Mouse (Mus musculus) liver, embryonic 14.5 days (tissue): ENCODE results near the gene Guca2a. TPM values are rescaled to one million over a fixed set of nuclear protein-coding genes. Genes with fewer than 3 reads are reported as not detected.
A peak's percentile ranks its signal among the peaks of the same experiment; 100 is the strongest.

Experiments used
- ATAC-seq: fragments of 200-750 bp; cut with Nextera tagmentation; 2 replicates; pipeline ENCODE4 v1.8.0; 2017; ENCODE audit warnings: moderate number of reproducible peaks, mild to moderate bottlenecking, moderate library complexity; ENCODE audit not compliant: insufficient read depth
- DNase-seq, 3 experiments: peaks; one replicate each; pipeline ENCODE4 v3.0.0-alpha.2; 2012 to 2013; ENCODE audit warnings: low read depth in 3 of 3, low spot score in 3 of 3
- H3K27ac ChIP-seq: fragments of 300-500 bp; sonication (generic); 2 replicates; pipeline ENCODE4 v1.5.1; 2014; ENCODE audit warnings: moderate library complexity, mild to moderate bottlenecking, control low read depth, inconsistent platforms
- H3K27me3 ChIP-seq: fragments of 300-500 bp; sonication (generic); 2 replicates; pipeline ENCODE4 v1.6.1; 2014; ENCODE audit warnings: mild to moderate bottlenecking, low read length, moderate library complexity; ENCODE audit not compliant: control insufficient read depth, insufficient read depth
- H3K36me3 ChIP-seq: fragments of 300-500 bp; sonication (generic); replicated peaks from 2 replicates; pipeline ENCODE4 v1.6.1; 2014; ENCODE audit warnings: low read depth; ENCODE audit not compliant: control insufficient read depth, insufficient read depth
- H3K4me1 ChIP-seq, 2 experiments: fragments of 200-500 bp in 1 of 2; fragments of 300-500 bp in 1 of 2; sonication (generic) in 1 of 2; replicated peaks; 2 replicates each; pipeline ENCODE4 v1.6.1; 2012 to 2014; ENCODE audit warnings: antibody characterized with exemption in 1 of 2, inconsistent platforms in 1 of 2, low read length in 1 of 2; ENCODE audit not compliant: control insufficient read depth in 2 of 2, insufficient read depth in 2 of 2
- H3K4me2 ChIP-seq: fragments of 300-500 bp; sonication (generic); 2 replicates; pipeline ENCODE4 v1.6.1; 2014; ENCODE audit warnings: low read depth, mild to moderate bottlenecking, control low read depth, moderate library complexity
- H3K4me3 ChIP-seq, 2 experiments: fragments of 200-500 bp in 1 of 2; fragments of 300-500 bp in 1 of 2; sonication (generic) in 1 of 2; 2 replicates each; pipeline ENCODE4 v1.5.1; 2012 to 2014; ENCODE audit warnings: low read depth in 2 of 2, low read length in 2 of 2, mild to moderate bottlenecking in 2 of 2, control low read depth in 1 of 2, inconsistent platforms in 1 of 2, moderate library complexity in 1 of 2; ENCODE audit not compliant: insufficient read depth in 1 of 2
- H3K9ac ChIP-seq: fragments of 300-500 bp; sonication (generic); replicated peaks from 2 replicates; pipeline ENCODE4 v1.6.1; 2014; ENCODE audit warnings: mild to moderate bottlenecking, control low read depth, moderate library complexity
- H3K9me3 ChIP-seq: fragments of 300-500 bp; sonication (generic); 2 replicates; pipeline ENCODE4 v1.6.1; 2016; ENCODE audit warnings: low read length, mixed read lengths; ENCODE audit not compliant: control insufficient read depth
- CTCF ChIP-seq: IDR thresholded peaks from 2 replicates; pipeline ENCODE4 v1.5.1; 2016; ENCODE audit warnings: antibody characterized with exemption, low read depth, control low read depth
- EP300 ChIP-seq: IDR thresholded peaks from 2 replicates; pipeline ENCODE4 v1.6.1; 2016; ENCODE audit warnings: antibody characterized with exemption, low read depth
- WGBS: fragments of 180-500 bp; shearing (Covaris S2); extraction: QIAGEN DNeasy Blood & Tissue Kit; methylation state at CpG from one replicate; pipeline ENCODE4 v1.1.7; 2014; ENCODE audit not compliant: insufficient replicate concordance; 5-methylcytosine and 5-hydroxymethylcytosine counted together
- polyA plus RNA-seq, 2 experiments: library from polyadenylated mRNA; depleted of rRNA in 1 of 2; stranded (reverse) in 1 of 2; unstranded in 1 of 2; fragments of >200 nt; fragmentation: Nextera tagmentation in 1 of 2; extraction: Ambion mirVana in 1 of 2; gene quantifications; 2 replicates each; pipeline versions ENCODE4 v1.2.1 to v1.2.3; 2012 to 2014

The Guca2a gene
- polyA plus RNA-seq, 2 experiments, result not detected

- no peak overlapping the region for H3K9ac ChIP-seq
- no peak overlapping the region for H3K27ac ChIP-seq
- WGBS, result 94% methylated on average over 14 of the region's 14 CpGs
- no peaks in the 10 kb centered on the region for H3K27me3 ChIP-seq
- TF ChIP-seq CTCF, result no peak
- DNase-seq (no peak), ATAC-seq (no peak)
- no peaks in the 10 kb centered on the region for H3K4me1 ChIP-seq
- H3K36me3 ChIP-seq, result no peaks in the 10 kb centered on the region
- no peaks in the 10 kb centered on the region for H3K9me3 ChIP-seq
- no peak overlapping the region for H3K4me2 ChIP-seq
- H3K4me3 ChIP-seq, result no peak overlapping the region
Measured at GRCm38 (mm10) chr4:119594331-119594730, 43.2 kb upstream of the Guca2a start.

GRCm38 (mm10) chr4:119599605-119600004 is 37.9 kb upstream of the Guca2a start:
- H3K36me3 ChIP-seq, result no peaks in the 10 kb centered on the region
- H3K4me3 ChIP-seq, result no peak overlapping the region
- WGBS, result 21% methylated on average over 1 of the region's 1 CpGs
- H3K9me3 ChIP-seq, result no peaks in the 10 kb centered on the region
- H3K4me1 ChIP-seq, result 0 out of 4 replicates have a peak, but pooled peaks cover 0 to 2% of the 10 kb centered on the region in 2 experiments
- H3K27ac ChIP-seq, result no peak overlapping the region
- no peak overlapping the region for H3K9ac ChIP-seq
- DNase-seq, result no peak
- TF ChIP-seq EP300 (no peak), CTCF (no peak)
- no peak for ATAC-seq
- H3K4me2 ChIP-seq, result no peak overlapping the region
- H3K27me3 ChIP-seq, result no peaks in the 10 kb centered on the region

DNA sequence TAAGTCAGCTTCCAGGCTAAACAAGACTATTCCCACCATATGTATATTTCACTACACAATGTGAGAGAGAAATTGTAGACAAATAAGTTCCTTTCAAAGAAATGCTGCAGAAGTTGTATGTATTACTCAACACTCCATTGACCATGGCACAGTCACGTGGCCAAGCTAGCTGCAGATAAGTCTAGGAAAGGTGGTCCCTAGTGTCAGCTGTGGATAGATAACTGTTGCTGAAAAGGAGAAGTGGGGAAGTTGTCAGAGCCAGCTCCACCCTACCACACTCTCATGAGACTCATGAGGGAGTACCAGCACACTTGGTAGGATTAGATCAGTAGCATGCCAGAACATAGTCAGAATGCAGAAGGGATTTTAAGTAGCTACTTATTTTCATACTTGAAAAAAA is 28.0 kb upstream of the Guca2a start:
- H3K4me2 ChIP-seq, result no peak overlapping the region
- H3K9me3 ChIP-seq, result no peaks in the 10 kb centered on the region
- TF ChIP-seq EP300 (no peak; the same call in 1 of the 2 replicates), CTCF (no peak)
- no peaks in the 10 kb centered on the region for H3K36me3 ChIP-seq
- no peak overlapping the region for H3K27ac ChIP-seq
- no peak overlapping the region for H3K4me3 ChIP-seq
- 6% methylated on average over 1 of the region's 1 CpGs for whole genome bisulfite sequencing
- peaks cover 6 to 10% of the 10 kb centered on the region in 2 experiments for H3K4me1 ChIP-seq
- H3K9ac ChIP-seq, result no peak overlapping the region
- DNase-seq, result peak; percentile 15 to 33 (median 29)
- ATAC-seq, result peak; percentile 83
- no peaks in the 10 kb centered on the region for H3K27me3 ChIP-seq

DNA sequence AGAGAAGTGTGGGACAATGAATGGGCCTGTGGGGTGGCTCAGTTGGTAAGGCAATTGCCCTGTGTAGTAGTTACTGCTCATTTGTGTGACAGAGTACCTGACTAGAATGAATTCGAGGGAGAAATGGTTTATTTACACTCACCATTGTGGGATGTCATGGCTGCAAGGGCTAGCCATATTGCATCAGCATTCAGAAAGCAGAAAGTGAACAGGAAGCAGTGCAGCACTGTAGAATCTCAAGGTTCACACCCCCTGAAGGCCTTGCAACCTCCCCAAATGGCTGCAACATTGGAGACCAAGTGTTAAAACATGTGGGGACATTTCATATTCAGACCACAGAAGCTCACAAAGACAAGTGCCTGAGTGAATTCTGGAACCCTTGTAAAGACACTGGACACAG is 23.4 kb upstream of the Guca2a start:
- DNase-seq (no peak), ATAC-seq (no peak)
- Histone ChIP-seq H3K4me3 (no peak overlapping the region), H3K27ac (no peak overlapping the region), H3K9ac (no peak overlapping the region), H3K4me1 (peaks cover 6 to 8% of the 10 kb centered on the region in 2 experiments), H3K27me3 (no peaks in the 10 kb centered on the region), H3K9me3 (no peaks in the 10 kb centered on the region), H3K4me2 (no peak overlapping the region), H3K36me3 (no peaks in the 10 kb centered on the region)
- WGBS, result 57% methylated on average over 1 of the region's 1 CpGs
- TF ChIP-seq CTCF, result no peak
- TF ChIP-seq EP300, result no peak

- Histone ChIP-seq H3K4me1 (peaks cover 0 to 5% of the 10 kb centered on the region in 2 experiments; a peak in 2 of 4 replicates), H3K4me2 (no peak overlapping the region), H3K27ac (no peak overlapping the region), H3K27me3 (no peaks in the 10 kb centered on the region), H3K9me3 (no peaks in the 10 kb centered on the region), H3K9ac (no peak overlapping the region), H3K4me3 (no peak overlapping the region), H3K36me3 (peaks cover 2% of the 10 kb centered on the region; the same call in 1 of the 2 replicates)
- TF ChIP-seq CTCF (no peak), EP300 (no peak)
- no peak for DNase-seq
- WGBS, result 63% methylated on average over 4 of the region's 4 CpGs
- ATAC-seq, result no peak
Measured at GRCm38 (mm10) chr4:119614724-119615123, 22.8 kb upstream of the Guca2a start.
